Mouse (Mus musculus): Measurements from ENCODE around the gene Stap2. TPM values are rescaled to one million over a fixed set of nuclear protein-coding genes. Genes with fewer than 3 reads are reported as not detected.

The Stap2 gene
- total RNA-seq (2022) = 1 to 10 TPM; 4.8 to 9.3 (median 6.8) TPM

GRCm38 (mm10) chr17:56005415-56006061 is at the start of gene Stap2, which contains the start of gene Mpnd:
Stap2 (minus strand) TSS chr17:56005584.
Mpnd (plus strand) TSS chr17:56005711.
- DNase-seq = peak; percentile 15

DNA sequence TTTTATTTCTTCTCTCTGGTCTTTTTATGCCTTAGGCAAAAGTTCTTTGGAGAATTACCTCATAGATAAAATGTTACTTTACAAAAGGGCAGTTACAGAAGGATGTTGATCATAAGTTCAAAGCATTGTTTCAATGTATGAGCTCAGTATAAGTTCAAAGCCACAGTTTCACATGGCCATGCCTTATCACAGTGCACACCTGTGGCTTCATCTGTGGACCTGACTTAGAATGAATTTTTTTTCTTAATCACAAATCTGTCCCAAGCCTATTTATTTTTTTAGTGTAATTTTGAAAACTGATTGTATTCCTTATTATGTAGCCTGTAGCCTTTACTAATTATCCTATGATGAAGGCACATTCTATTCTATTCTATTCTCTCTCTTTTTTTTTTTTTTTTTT is 49.6 kb upstream of the Stap2 start:
- no peak for DNase-seq

- DNase-seq = no peak
Observed at GRCm38 (mm10) chr17:56051369-56051768, 46.0 kb upstream of the Stap2 start.

GRCm38 (mm10) chr17:56040857-56041163 is 35.4 kb upstream of the Stap2 start:
- DNase-seq = no peak

- peak; percentile 98 for DNase-seq
Observed at GRCm38 (mm10) chr17:56040030-56040856, 34.9 kb upstream of the Stap2 start, which contains the start of gene Chaf1a. Chaf1a (plus strand) TSS chr17:56040439.

GRCm38 (mm10) chr17:56039345-56039744 is 34.0 kb upstream of the Stap2 start:
- DNase-seq = no peak

DNA sequence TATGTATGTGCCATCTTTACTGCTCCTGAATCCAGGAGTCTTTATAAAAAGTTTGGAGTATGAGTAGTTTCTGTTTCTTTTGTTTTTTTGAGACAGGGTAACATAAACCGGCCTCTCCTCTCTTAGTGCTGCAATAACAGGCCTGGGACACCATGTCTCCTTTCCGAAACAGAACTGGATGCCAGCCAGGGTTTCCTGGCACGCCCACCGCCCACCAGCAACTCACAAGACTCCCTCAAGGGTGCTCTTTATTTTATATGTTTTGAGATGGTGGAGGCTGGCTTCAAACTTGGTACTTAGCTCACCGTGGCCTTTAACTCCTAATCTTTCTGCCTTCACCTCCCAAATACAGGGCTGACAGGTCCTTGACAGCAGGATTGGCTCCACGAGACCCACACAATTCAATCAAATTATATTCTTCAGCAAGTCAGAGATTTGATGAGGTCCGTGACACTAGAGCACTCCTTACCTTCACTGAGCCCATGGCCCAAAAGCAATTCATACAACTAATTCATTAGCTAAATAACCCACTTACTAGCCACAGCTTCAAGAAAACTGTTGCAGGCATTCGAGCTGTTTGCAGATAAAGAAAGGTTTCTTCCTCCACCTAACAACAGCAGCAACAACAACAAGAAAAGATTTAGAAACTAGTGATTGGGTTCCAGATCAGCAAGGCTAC is 33.3 kb upstream of the Stap2 start:
- no peak for DNase-seq

- no peak for DNase-seq
Observed at GRCm38 (mm10) chr17:56036901-56037287, 31.5 kb upstream of the Stap2 start.

DNA sequence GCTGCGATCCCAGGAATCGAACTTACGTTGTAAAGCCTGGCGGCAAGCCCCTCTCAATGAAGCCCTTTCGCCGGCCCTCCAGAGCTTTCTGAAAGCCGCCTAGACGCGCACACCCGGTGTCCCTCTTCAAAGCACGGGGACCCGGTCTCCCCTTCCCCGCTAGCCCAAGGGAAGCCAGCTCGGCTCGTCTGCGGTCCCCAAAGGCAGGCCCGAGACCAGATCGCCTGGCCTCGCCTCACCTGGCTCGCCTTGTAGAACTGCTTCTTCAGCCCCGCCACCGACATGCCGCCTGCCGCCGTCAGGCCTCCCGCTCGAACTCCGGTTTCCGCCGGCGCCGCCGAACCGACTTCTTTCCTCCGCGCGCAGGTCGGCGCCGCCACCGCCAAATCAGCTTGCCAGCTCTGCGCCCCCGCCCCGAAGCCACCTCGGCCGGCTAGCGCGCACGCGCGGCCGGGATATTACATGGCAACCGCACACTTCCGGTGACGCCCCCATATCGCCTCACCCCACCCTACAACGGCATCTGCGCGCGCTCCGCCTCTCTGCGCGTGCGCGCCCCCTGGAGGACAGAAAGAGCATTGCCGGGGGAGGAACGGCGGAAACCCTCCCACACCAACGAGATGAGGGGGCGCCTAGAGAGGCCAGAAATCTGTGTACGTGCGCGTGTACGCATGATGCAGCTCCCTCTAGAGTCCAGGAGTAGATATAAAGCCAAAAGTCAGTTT is 31.0 kb upstream of the Stap2 start, which contains the start of gene Sh3gl1:
Gene Sh3gl1, minus strand, starts transcription at position 460 of the 725 bp plus-strand sequence.
- DNase-seq = peak; percentile 99

DNA sequence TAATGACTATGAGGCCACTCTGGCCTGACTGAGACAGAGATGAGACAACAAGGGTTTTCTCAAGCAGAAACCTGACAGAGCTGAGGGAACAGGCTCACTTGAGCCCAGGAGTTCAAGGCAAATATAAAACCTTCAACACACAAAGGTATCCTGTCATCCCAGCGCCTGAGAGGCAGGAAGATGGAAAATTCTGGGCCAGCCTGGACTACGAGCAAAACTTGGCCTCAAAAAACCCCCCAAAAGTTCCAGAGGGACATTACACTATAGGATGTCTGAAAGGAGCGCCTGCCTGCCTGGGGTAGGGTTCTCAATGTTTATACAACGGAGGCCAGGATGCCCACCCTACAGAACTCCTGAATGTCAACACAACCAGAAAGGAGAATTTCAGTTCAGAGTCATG is 29.8 kb upstream of the Stap2 start:
- no peak for DNase-seq

- peak; percentile 10 for DNase-seq
Observed at GRCm38 (mm10) chr17:56034726-56035100, 29.3 kb upstream of the Stap2 start.

- peak; percentile 10 for DNase-seq
Observed at GRCm38 (mm10) chr17:56034040-56034725, 28.8 kb upstream of the Stap2 start.

GRCm38 (mm10) chr17:56032831-56033230 is 27.4 kb upstream of the Stap2 start:
- DNase-seq = no peak

DNA sequence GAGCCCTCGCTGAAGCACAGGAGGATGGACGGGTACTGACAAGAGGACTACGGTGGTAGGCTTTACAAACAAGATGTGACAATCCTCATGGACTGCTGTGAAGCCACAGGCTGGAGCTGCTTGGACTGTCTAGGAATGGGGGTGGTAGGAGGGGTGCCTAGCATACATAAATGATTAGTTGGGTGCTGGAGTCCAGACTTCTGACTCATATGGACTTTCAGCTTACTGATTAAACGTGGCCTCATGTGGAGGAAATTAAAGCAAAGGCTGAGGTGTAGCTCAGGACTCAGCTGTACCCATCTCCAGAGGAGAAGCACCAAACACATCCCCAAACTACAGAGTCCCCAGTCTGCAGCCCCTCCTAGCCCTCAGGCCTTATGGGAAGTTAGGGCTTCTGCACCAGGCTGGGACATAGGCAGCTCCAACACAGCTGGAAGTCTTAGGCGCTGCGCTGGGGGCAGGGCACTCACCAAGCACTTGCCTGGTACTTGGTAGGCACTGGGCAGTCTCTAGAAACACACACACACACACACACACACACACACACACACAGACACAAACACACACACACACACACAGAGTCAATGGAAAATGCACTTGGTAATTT is 26.8 kb upstream of the Stap2 start:
- DNase-seq = no peak

GRCm38 (mm10) chr17:56031431-56031830 is 26.0 kb upstream of the Stap2 start:
- DNase-seq = peak; percentile 13

- DNase-seq = peak; percentile 50
Observed at GRCm38 (mm10) chr17:56030919-56031318, 25.5 kb upstream of the Stap2 start.

DNA sequence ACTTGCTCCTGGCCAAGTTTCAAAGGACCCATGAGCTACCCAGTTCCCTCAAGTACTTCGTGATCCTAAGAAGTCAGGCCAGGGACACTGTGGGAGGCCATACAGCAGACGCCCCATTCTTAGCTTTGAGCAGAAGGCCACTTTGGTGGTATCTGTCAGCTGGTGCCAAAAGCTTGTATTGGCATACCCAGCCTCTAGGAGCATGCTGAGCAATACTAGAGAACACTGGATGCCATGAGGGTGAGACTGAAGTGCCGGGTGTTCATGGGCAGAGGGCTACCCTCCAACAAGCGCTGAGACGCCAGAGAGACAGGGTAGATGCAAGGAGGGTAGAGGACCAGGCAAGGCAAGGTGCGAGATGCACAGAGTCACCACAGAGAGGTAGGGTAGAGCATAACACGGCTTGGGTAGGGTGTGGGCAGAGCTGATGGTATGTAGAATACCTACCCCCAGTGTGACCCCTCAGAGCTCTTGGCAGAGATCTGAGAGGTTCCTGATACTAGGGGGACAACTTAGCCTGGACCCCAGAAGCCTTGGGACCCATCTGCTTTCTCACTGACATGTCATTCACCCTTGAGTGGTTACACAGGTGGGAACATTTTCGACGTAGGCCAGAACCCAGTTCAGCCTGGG is 25.0 kb upstream of the Stap2 start:
- peak; percentile 13 for DNase-seq

- peak; percentile 9 for DNase-seq
Observed at GRCm38 (mm10) chr17:56027801-56028441, 22.5 kb upstream of the Stap2 start.

DNA sequence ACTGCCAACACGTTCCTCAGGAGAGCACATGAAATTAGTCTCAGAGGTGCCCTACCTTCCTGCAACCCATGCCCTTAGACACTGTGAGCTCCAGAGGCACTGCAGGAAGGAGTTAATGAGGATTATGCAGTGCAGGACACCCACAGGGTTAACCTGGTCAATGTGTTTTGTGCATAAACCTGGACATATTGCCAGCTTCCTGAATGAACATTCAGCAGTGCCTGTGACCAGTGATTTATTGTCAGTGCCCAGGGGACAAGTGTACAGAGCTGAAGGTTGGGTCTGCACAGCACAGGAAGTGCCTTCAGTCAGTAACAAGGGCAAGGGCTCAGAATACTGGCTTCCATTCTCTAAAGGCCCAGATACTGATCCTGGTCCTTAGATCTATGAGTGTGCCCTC is 21.5 kb upstream of the Stap2 start:
- peak; percentile 52 for DNase-seq

DNA sequence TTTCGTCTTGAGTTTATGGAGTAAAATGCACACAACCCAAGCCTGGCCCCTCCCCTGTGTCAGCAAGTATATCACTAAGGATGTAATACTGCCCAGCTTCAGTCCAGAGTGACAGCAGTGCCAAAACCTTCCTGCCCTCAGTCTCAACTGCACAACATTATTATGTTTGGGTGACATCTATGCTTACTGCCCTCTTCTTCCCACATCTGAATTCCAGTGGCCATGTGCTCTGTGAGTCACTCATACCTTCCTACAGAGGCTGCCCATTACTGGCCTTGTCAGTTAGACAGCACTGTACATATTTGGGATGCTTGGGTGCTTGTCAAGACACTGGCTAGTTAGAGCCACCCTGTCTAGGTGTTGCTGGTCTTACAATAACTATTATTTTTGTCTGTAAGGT is 20.9 kb upstream of the Stap2 start:
- peak; percentile 19 for DNase-seq

DNA sequence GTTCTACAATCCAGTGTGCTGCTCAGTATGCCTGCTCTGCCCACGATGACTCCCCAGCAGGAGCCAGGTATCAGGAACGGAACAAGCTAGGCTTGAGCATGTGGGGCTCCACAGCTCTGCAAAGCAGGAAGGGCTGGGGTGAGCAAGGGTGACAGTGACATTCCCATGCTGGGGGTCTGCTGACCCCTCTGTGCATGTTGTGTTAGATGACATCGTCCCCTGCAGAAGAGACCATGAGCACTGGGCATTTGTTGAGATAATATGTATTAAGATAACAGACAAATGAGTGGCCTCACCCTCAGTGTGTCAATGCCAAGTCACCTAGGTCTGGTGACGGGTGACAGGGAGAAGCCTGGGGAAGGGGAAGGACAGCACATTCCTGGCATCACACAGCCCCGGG is 19.5 kb upstream of the Stap2 start:
- no peak for DNase-seq
